Mouse (Mus musculus) liver, embryonic 11.5 days (tissue): ENCODE measurements at regions not wholly inside any gene's neighbourhood (a gene's known extent, or its start where the extent isn't known, plus 50 kb on each side); places are given as distances from the start of the nearest gene placed in this dataset.
A peak's percentile ranks its signal among the peaks of the same experiment; 100 is the strongest.
"Not testable (repeated sequence)": the region's sequence is repeated elsewhere in the genome, so short reads cannot be mapped to it uniquely, and the experiment has no call there.

ENCODE experiments used
- ATAC-seq: fragments of 200-750 bp; cut with Nextera tagmentation; replicated peaks from 2 replicates; pipeline ENCODE4 v1.8.0; 2017; ENCODE audit warnings: moderate number of reproducible peaks, mild to moderate bottlenecking, moderate TSS enrichment, moderate library complexity; ENCODE audit not compliant: low FRiP score
- DNase-seq: peaks from one replicate; pipeline ENCODE4 v3.0.0-alpha.2; 2017; ENCODE audit warnings: low spot score
- H3K27ac ChIP-seq: fragments of 300-500 bp; sonication (generic); 2 replicates; pipeline ENCODE4 v1.5.1; 2014; ENCODE audit warnings: mild to moderate bottlenecking, low read depth, low read length, control low read depth
- H3K27me3 ChIP-seq: fragments of 300-500 bp; sonication (generic); replicated peaks from 2 replicates; pipeline ENCODE4 v1.6.1; 2014; ENCODE audit warnings: low read length, mixed read lengths; ENCODE audit not compliant: control insufficient read depth, insufficient read depth
- H3K36me3 ChIP-seq: fragments of 300-500 bp; sonication (generic); 2 replicates; pipeline ENCODE4 v1.6.1; 2014; ENCODE audit warnings: mild to moderate bottlenecking, low read length, moderate library complexity, mixed read lengths; ENCODE audit not compliant: control insufficient read depth, insufficient read depth
- H3K4me1 ChIP-seq: fragments of 300-500 bp; sonication (generic); replicated peaks from 2 replicates; pipeline ENCODE4 v1.6.1; 2014; ENCODE audit warnings: low read length, mixed read lengths; ENCODE audit not compliant: control insufficient read depth, insufficient read depth
- H3K4me2 ChIP-seq: fragments of 300-500 bp; sonication (generic); 2 replicates; pipeline ENCODE4 v1.6.1; 2014; ENCODE audit warnings: mild to moderate bottlenecking, control low read depth, moderate library complexity
- H3K4me3 ChIP-seq: fragments of 300-500 bp; sonication (generic); 2 replicates; pipeline ENCODE4 v1.5.1; 2014; ENCODE audit warnings: low read depth, low read length, control low read depth
- H3K9ac ChIP-seq: fragments of 300-500 bp; sonication (generic); 2 replicates; pipeline ENCODE4 v1.6.1; 2014; ENCODE audit warnings: low read depth, low read length, control low read depth
- H3K9me3 ChIP-seq: fragments of 300-500 bp; sonication (generic); 2 replicates; pipeline ENCODE4 v1.6.1; 2016; ENCODE audit warnings: low read length, inconsistent platforms, mixed read lengths; ENCODE audit not compliant: control insufficient read depth
- WGBS: fragments of 180-500 bp; shearing (Covaris S2); extraction: QIAGEN DNeasy Blood & Tissue Kit; methylation state at CpG from one replicate; pipeline ENCODE4 v1.1.7; 2014; 5-methylcytosine and 5-hydroxymethylcytosine counted together

- no peak for ATAC-seq
- Histone ChIP-seq H3K36me3 (no peaks in the 10 kb centered on the region), H3K4me1 (peaks cover 4% of the 10 kb centered on the region; the same call in 1 of the 2 replicates), H3K9me3 (no peaks in the 10 kb centered on the region), H3K9ac (no peak overlapping the region), H3K4me2 (no peak overlapping the region), H3K27ac (no peak overlapping the region), H3K27me3 (no peaks in the 10 kb centered on the region), H3K4me3 (no peak overlapping the region)
- WGBS = 79% methylated on average over 10 of the region's 10 CpGs
- no peak for DNase-seq
These were observed 52.2 kb upstream of the Nmd3 start for GRCm38 (mm10) chr3:69669541-69669940.

- DNase-seq (no peak), ATAC-seq (no peak)
- no peaks in the 10 kb centered on the region for H3K4me1 ChIP-seq
- H3K27me3 ChIP-seq = no peaks in the 10 kb centered on the region
- no peaks in the 10 kb centered on the region for H3K36me3 ChIP-seq
- H3K9ac ChIP-seq = no peak overlapping the region
- H3K27ac ChIP-seq = no peak overlapping the region
- no peak overlapping the region for H3K4me2 ChIP-seq
- H3K4me3 ChIP-seq = no peak overlapping the region
- 82% methylated on average over 7 of the region's 7 CpGs for WGBS
- H3K9me3 ChIP-seq = no peaks in the 10 kb centered on the region
These were observed 54.0 kb upstream of the Nmd3 start for GRCm38 (mm10) chr3:69667820-69668219.

GRCm38 (mm10) chr3:69667359-69667758 is 54.4 kb upstream of the Nmd3 start:
- H3K27ac ChIP-seq = no peak overlapping the region
- no peak overlapping the region for H3K4me2 ChIP-seq
- no peaks in the 10 kb centered on the region for H3K9me3 ChIP-seq
- DNase-seq = no peak
- no peak overlapping the region for H3K4me3 ChIP-seq
- H3K9ac ChIP-seq = no peak overlapping the region
- H3K27me3 ChIP-seq = no peaks in the 10 kb centered on the region
- H3K36me3 ChIP-seq = no peaks in the 10 kb centered on the region
- WGBS = 71% methylated on average over 3 of the region's 3 CpGs
- H3K4me1 ChIP-seq = no peaks in the 10 kb centered on the region
- no peak for ATAC-seq

GRCm38 (mm10) chr3:69664277-69664676 is 57.5 kb upstream of the Nmd3 start:
- no peak overlapping the region for H3K27ac ChIP-seq
- no peaks in the 10 kb centered on the region for H3K9me3 ChIP-seq
- DNase-seq = no peak
- H3K4me3 ChIP-seq = no peak overlapping the region
- 47% methylated on average over 4 of the region's 4 CpGs for WGBS
- H3K27me3 ChIP-seq = no peaks in the 10 kb centered on the region
- no peaks in the 10 kb centered on the region for H3K4me1 ChIP-seq
- no peak overlapping the region for H3K4me2 ChIP-seq
- no peak for ATAC-seq
- H3K36me3 ChIP-seq = no peaks in the 10 kb centered on the region
- H3K9ac ChIP-seq = no peak overlapping the region

GRCm38 (mm10) chr3:69658185-69658584 is 59.4 kb upstream of the B3galnt1 start:
- no peak for DNase-seq
- Histone ChIP-seq H3K9ac (no peak overlapping the region), H3K4me1 (no peaks in the 10 kb centered on the region), H3K27ac (no peak overlapping the region), H3K36me3 (no peaks in the 10 kb centered on the region), H3K4me3 (no peak overlapping the region), H3K4me2 (no peak overlapping the region), H3K27me3 (no peaks in the 10 kb centered on the region), H3K9me3 (no peaks in the 10 kb centered on the region)
- ATAC-seq = no peak
- WGBS = 62% methylated on average over 2 of the region's 2 CpGs

- DNase-seq (no peak), ATAC-seq (no peak)
- H3K36me3 ChIP-seq = no peaks in the 10 kb centered on the region
- H3K4me1 ChIP-seq = no peaks in the 10 kb centered on the region
- no peak overlapping the region for H3K4me3 ChIP-seq
- no peaks in the 10 kb centered on the region for H3K9me3 ChIP-seq
- no peaks in the 10 kb centered on the region for H3K27me3 ChIP-seq
- H3K4me2 ChIP-seq = no peak overlapping the region
- H3K9ac ChIP-seq = no peak overlapping the region
- no peak overlapping the region for H3K27ac ChIP-seq
These were observed 58.8 kb upstream of the B3galnt1 start for GRCm38 (mm10) chr3:69657570-69657969.

GRCm38 (mm10) chr3:69655651-69656050 is 56.9 kb upstream of the B3galnt1 start:
- H3K9ac ChIP-seq, H3K4me3 ChIP-seq, ATAC-seq, H3K36me3 ChIP-seq, H3K27me3 ChIP-seq, H3K4me2 ChIP-seq, H3K4me1 ChIP-seq, H3K9me3 ChIP-seq, H3K27ac ChIP-seq: not testable (repeated sequence)
- 37% methylated on average over 10 of the region's 10 CpGs for WGBS
- DNase-seq = peak; percentile 27

- ATAC-seq = no peak
- no peak overlapping the region for H3K27ac ChIP-seq
- no peak overlapping the region; the same call in 1 of the 2 replicates for H3K4me2 ChIP-seq
- H3K4me3 ChIP-seq = no peak overlapping the region
- DNase-seq = peak; percentile 30
- WGBS = 20% methylated on average over 2 of the region's 2 CpGs
- H3K9me3 ChIP-seq = no peaks in the 10 kb centered on the region
- H3K36me3 ChIP-seq = no peaks in the 10 kb centered on the region
- no peaks in the 10 kb centered on the region for H3K4me1 ChIP-seq
- H3K27me3 ChIP-seq = no peaks in the 10 kb centered on the region
- no peak overlapping the region for H3K9ac ChIP-seq
These were observed 56.2 kb upstream of the B3galnt1 start for GRCm38 (mm10) chr3:69655001-69655400.

- H3K9ac ChIP-seq, H3K9me3 ChIP-seq, ATAC-seq, H3K36me3 ChIP-seq, H3K27ac ChIP-seq, H3K4me3 ChIP-seq, H3K27me3 ChIP-seq, H3K4me2 ChIP-seq, DNase-seq, H3K4me1 ChIP-seq: not testable (repeated sequence)
- 61% methylated on average over 8 of the region's 8 CpGs for WGBS
These were observed 54.6 kb upstream of the B3galnt1 start for GRCm38 (mm10) chr3:69653361-69653760.
